ENCODE assay signal across 26 mouse cellular contexts in the genomic region with DNA sequence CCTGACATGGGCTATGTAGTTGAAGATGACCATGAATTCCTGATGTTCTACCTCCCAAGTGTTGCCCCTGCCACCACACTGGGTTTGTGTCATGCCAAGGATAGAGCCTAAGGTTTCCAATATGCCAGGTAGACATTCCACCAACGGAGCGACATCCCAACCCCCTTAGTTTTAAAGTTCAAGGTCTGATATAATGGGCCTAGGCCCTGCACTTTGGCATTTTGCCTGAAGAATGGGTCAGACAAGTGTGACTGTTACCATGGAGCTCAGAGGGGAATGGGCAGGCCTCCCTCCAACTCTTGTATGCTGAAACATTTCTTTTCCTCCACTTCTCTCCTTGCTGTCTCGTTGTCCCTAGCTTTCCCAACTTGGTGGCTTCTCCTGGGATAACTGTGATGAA. TPM values are rescaled to one million over a fixed set of nuclear protein-coding genes. Genes with fewer than 3 reads are reported as not detected.
DNase-seq lines count a peak whose midpoint lies in the region; ATAC-seq and TF ChIP-seq lines count a peak whose summit lies in the region.
"Had no signal": no experiment of that assay in that cellular context is flagged by ENCODE, and none has a peak within 500 bp of the region (broad histone marks: within the 10 kb centered on the region; RNA-seq: fewer than 3 reads in every experiment).

No protein-coding gene starts in this region.

- no peak overlapping the region for H3K9ac ChIP-seq in kidney, embryonic 16.5 days (replicated peaks; ENCODE audit: low read length)
- no peak overlapping the region for H3K9ac ChIP-seq in midbrain, postnatal 0 days (replicated peaks; ENCODE audit: low read length, poor library complexity, severe bottlenecking)
- no peak overlapping the region for H3K9ac ChIP-seq in midbrain, embryonic 15.5 days
- H3K9ac ChIP-seq: embryonic facial prominence, embryonic 15.5 days; heart, embryonic 13.5 days; limb, embryonic 15.5 days; neural tube, embryonic 13.5 days had no signal

- no peak for TF ChIP-seq CTCF in midbrain, postnatal 0 days (IDR thresholded peaks at IDR 0.05)

- no peak for ATAC-seq in kidney, embryonic 16.5 days (ENCODE audit: low FRiP score, low TSS enrichment)
- no peak for ATAC-seq in midbrain, postnatal 0 days (ENCODE audit: low FRiP score)
- ATAC-seq in midbrain, embryonic 15.5 days (replicated peaks), result no peak
- ATAC-seq: activated CD4-positive, CD25-positive, alpha-beta regulatory T cell, adult 4 months had no signal

- H3K4me3 ChIP-seq in kidney, embryonic 16.5 days (ENCODE audit: low read length), result no peak overlapping the region
- no peak overlapping the region for H3K4me3 ChIP-seq in midbrain, postnatal 0 days (ENCODE audit: low read depth, low read length)
- H3K4me3 ChIP-seq in midbrain, embryonic 15.5 days, result no peak overlapping the region
- H3K4me3 ChIP-seq: embryonic facial prominence, embryonic 15.5 days; gastrocnemius, adult 2 months; heart, embryonic 13.5 days; limb, embryonic 15.5 days; neural tube, embryonic 13.5 days had no signal

- H3K27ac ChIP-seq in kidney, embryonic 16.5 days (ENCODE audit: low read length), result no peak overlapping the region
- H3K27ac ChIP-seq in midbrain, postnatal 0 days (ENCODE audit: low read depth, low read length), result no peak overlapping the region
- H3K27ac ChIP-seq in midbrain, embryonic 15.5 days, result no peak overlapping the region
- H3K27ac ChIP-seq: embryonic facial prominence, embryonic 15.5 days; gastrocnemius, adult 2 months; heart, embryonic 13.5 days; limb, embryonic 15.5 days; neural tube, embryonic 13.5 days; stomach, postnatal 0 days had no signal

- no peak overlapping the region for H3K4me2 ChIP-seq in kidney, embryonic 16.5 days (replicated peaks; ENCODE audit: low read depth, low read length)
- H3K4me2 ChIP-seq in midbrain, postnatal 0 days (ENCODE audit: low read depth, low read length, poor library complexity, severe bottlenecking), result no peak overlapping the region
- no peak overlapping the region for H3K4me2 ChIP-seq in midbrain, embryonic 15.5 days
- H3K4me2 ChIP-seq: embryonic facial prominence, embryonic 15.5 days; heart, embryonic 13.5 days; limb, embryonic 15.5 days; neural tube, embryonic 13.5 days had no signal

- H3K9me3 ChIP-seq in kidney, embryonic 16.5 days (ENCODE audit: low read length), result no peaks in the 10 kb centered on the region
- no peaks in the 10 kb centered on the region for H3K9me3 ChIP-seq in midbrain, postnatal 0 days (ENCODE audit: low read length)
- no peaks in the 10 kb centered on the region for H3K9me3 ChIP-seq in midbrain, embryonic 15.5 days
- H3K9me3 ChIP-seq: embryonic facial prominence, embryonic 15.5 days; G1E; heart, embryonic 13.5 days; limb, embryonic 15.5 days; neural tube, embryonic 13.5 days had no signal

- H3K36me3 ChIP-seq in kidney, embryonic 16.5 days (ENCODE audit: insufficient read depth, low read length), result 0 out of 2 replicates have a peak, but pooled peaks cover 4% of the 10 kb centered on the region
- peaks cover 28% of the 10 kb centered on the region for H3K36me3 ChIP-seq in midbrain, postnatal 0 days (ENCODE audit: insufficient read depth, low read length)
- no peaks in the 10 kb centered on the region for H3K36me3 ChIP-seq in midbrain, embryonic 15.5 days (replicated peaks)
- H3K36me3 ChIP-seq: embryonic facial prominence, embryonic 15.5 days; G1E had no signal

- WGBS in kidney, embryonic 16.5 days, result 70% methylated on average over 3 of the region's 3 CpGs
- 48% methylated on average over 3 of the region's 3 CpGs for whole genome bisulfite sequencing in midbrain, postnatal 0 days
- WGBS in midbrain, embryonic 15.5 days, result 58% methylated on average over 3 of the region's 3 CpGs

- no peaks in the 10 kb centered on the region for H3K27me3 ChIP-seq in kidney, embryonic 16.5 days (ENCODE audit: insufficient read depth, low read length)
- no peaks in the 10 kb centered on the region for H3K27me3 ChIP-seq in midbrain, postnatal 0 days (ENCODE audit: insufficient read depth, low read length)
- H3K27me3 ChIP-seq in midbrain, embryonic 15.5 days (replicated peaks), result no peaks in the 10 kb centered on the region
- H3K27me3 ChIP-seq: embryonic facial prominence, embryonic 15.5 days; heart, embryonic 13.5 days; limb, embryonic 15.5 days; neural tube, embryonic 13.5 days had no signal

- H3K4me1 ChIP-seq in kidney, embryonic 16.5 days (ENCODE audit: insufficient read depth, low read length), result 0 out of 2 replicates have a peak, but pooled peaks cover 5% of the 10 kb centered on the region
- peaks cover 4% of the 10 kb centered on the region; the same call in 1 of the 2 replicates for H3K4me1 ChIP-seq in midbrain, postnatal 0 days (ENCODE audit: insufficient read depth, low read length)
- peaks cover 19% of the 10 kb centered on the region for H3K4me1 ChIP-seq in midbrain, embryonic 15.5 days

- DNase-seq in adrenal gland, adult 2 months, result peak; percentile 81
- DNase-seq in adrenal gland, adult 8-10 months, result no peak
- peak; percentile 77 for DNase-seq in kidney, adult 11 months
- DNase-seq in midbrain, postnatal 0 days (ENCODE audit: low spot score), result peak; percentile 46
- peak; percentile 75 to 91 for DNase-seq in kidney, postnatal 36 days
- no peak for DNase-seq in layer of hippocampus, adult 18-20 months (ENCODE audit: low spot score in 2 of 2)
- DNase-seq: cerebellum, adult 11-12 months; cerebellum, postnatal 36 days; gastrocnemius, adult 2 months; lung, adult 2 months; lung, postnatal 36 days; right cerebral cortex, adult 18-20 months had no signal

RNA-seq across cellular contexts. Expression of a gene that starts 5.3 kb away (rescaled TPM):
- total RNA-seq in adrenal gland, adult 2 months (2021), result 100 to 1,000 TPM; 232 to 283 TPM
- 146 and 187 TPM in 2 replicates for polyA plus RNA-seq in adrenal gland, adult 2 months (2012; rRNA removed)
- 100 to 1,000 TPM; 254 to 285 (median 274) TPM for total RNA-seq in adrenal gland, adult 8-10 months (2022)
- 38.0 and 39.7 TPM in 2 replicates for polyA plus RNA-seq in kidney, embryonic 16.5 days (2015; fragmentation: Nextera tagmentation; extraction: Ambion mirVana)
- 31.5 and 46.4 TPM in 2 replicates for total RNA-seq in midbrain, postnatal 0 days (2014; rRNA removed)
- polyA plus RNA-seq in midbrain, postnatal 0 days (2015; fragmentation: Nextera tagmentation; extraction: Ambion mirVana), result 50.0 and 55.7 TPM in 2 replicates
- 23.2 and 23.3 TPM in 2 replicates for polyA plus RNA-seq in midbrain, embryonic 15.5 days (2015; fragmentation: Nextera tagmentation; extraction: Ambion mirVana)
- total RNA-seq in layer of hippocampus, adult 18-20 months (2021), result 10 to 100 TPM; 30.7 to 32.3 TPM
- polyA plus RNA-seq: G1E had no signal

RNA-seq across cellular contexts. Expression of a gene that starts 25.3 kb away (rescaled TPM):
- total RNA-seq in adrenal gland, adult 2 months (2021), result 10 to 100 TPM in 1 of 2 experiments, 1 to 10 TPM in 1; 9.5 to 14.8 TPM
- polyA plus RNA-seq in adrenal gland, adult 2 months (2012; rRNA removed), result 1.9 and 2.1 TPM in 2 replicates
- 1 to 10 TPM; 3.9 to 7.5 (median 4.5) TPM for total RNA-seq in adrenal gland, adult 8-10 months (2022)
- polyA plus RNA-seq in kidney, embryonic 16.5 days (2015; fragmentation: Nextera tagmentation; extraction: Ambion mirVana), result 3.0 and 3.6 TPM in 2 replicates
- total RNA-seq in midbrain, postnatal 0 days (2014; rRNA removed), result 0.33 and 2.2 TPM in 2 replicates
- 0.39 and 0.52 TPM in 2 replicates for polyA plus RNA-seq in midbrain, postnatal 0 days (2015; fragmentation: Nextera tagmentation; extraction: Ambion mirVana)
- polyA plus RNA-seq in midbrain, embryonic 15.5 days (2015; fragmentation: Nextera tagmentation; extraction: Ambion mirVana), result 0.34 and 0.36 TPM in 2 replicates
- total RNA-seq in layer of hippocampus, adult 18-20 months (2021), result under 1 TPM in 1 of 2 experiments, not detected in 1; 0.54 TPM
- total RNA-seq: G1E; layer of hippocampus, postnatal 14 days had no signal
- polyA plus RNA-seq: G1E had no signal

RNA-seq across cellular contexts. Expression of a gene that starts 48.3 kb away (rescaled TPM):
- total RNA-seq in adrenal gland, adult 2 months (2021), result not detected
- 0.16 TPM in 1 of 2 replicates, not detected in the other for polyA plus RNA-seq in adrenal gland, adult 2 months (2012; rRNA removed)
- not detected for total RNA-seq in adrenal gland, adult 8-10 months (2022)
- not detected in 2 replicates for polyA plus RNA-seq in kidney, embryonic 16.5 days (2015; fragmentation: Nextera tagmentation; extraction: Ambion mirVana)
- total RNA-seq in midbrain, postnatal 0 days (2014; rRNA removed), result not detected in 2 replicates
- not detected in 2 replicates for polyA plus RNA-seq in midbrain, postnatal 0 days (2015; fragmentation: Nextera tagmentation; extraction: Ambion mirVana)
- not detected in 2 replicates for polyA plus RNA-seq in midbrain, embryonic 15.5 days (2015; fragmentation: Nextera tagmentation; extraction: Ambion mirVana)
- not detected for total RNA-seq in layer of hippocampus, adult 18-20 months (2021)
- total RNA-seq: gastrocnemius, adult 2 months; granulocyte monocyte progenitor cell, adult 5-6 weeks; heart, postnatal 25 days; layer of hippocampus, postnatal 14 days; left cerebral cortex, postnatal 25 days; megakaryocyte-erythroid progenitor cell, adult 5-6 weeks had no signal
- polyA plus RNA-seq: embryonic facial prominence, embryonic 15.5 days; G1E; heart, embryonic 13.5 days; limb, embryonic 15.5 days; neural tube, embryonic 13.5 days had no signal

Comparison
In these comparisons a context has a peak if more than half of its experiments do, and no peak if none do; other contexts are left out.
1. DNase-seq: peak in adrenal gland, adult 2 months (single experiment), kidney, adult 11 months (single experiment), midbrain, postnatal 0 days (single experiment) and kidney, postnatal 36 days (2 of 2); none in adrenal gland, adult 8-10 months (single experiment) and layer of hippocampus, adult 18-20 months (0 of 2).